Mouse (Mus musculus) kidney, adult 2 months (tissue): Measurements from ENCODE around the gene Ell.

Experiments used
- CTCF ChIP-seq: fragments of 200-500 bp; conservative IDR thresholded peaks from 2 replicates; pipeline ENCODE4 v1.5.1; 2011; ENCODE audit warnings: low read depth, mild to moderate bottlenecking, control low read depth, low read length, moderate library complexity, mixed read lengths; ENCODE audit not compliant: insufficient read depth, insufficient read length
- POLR2A ChIP-seq: fragments of 200-500 bp; IDR thresholded peaks from one replicate; pipeline ENCODE4 v1.6.1; 2011; ENCODE audit warnings: low read depth, low read length, control low read depth

GRCm38 (mm10) chr8:70609368-70609848 is 70.2 kb downstream of the Ell start:
- TF ChIP-seq POLR2A (peak; percentile 19), CTCF (no peak)
